Mouse (Mus musculus) lung, embryonic 14.5 days (tissue): Measurements from ENCODE around the gene Macf1. TPM values are rescaled to one million over a fixed set of nuclear protein-coding genes. Genes with fewer than 3 reads are reported as not detected.

Source experiments
- ATAC-seq: fragments of 200-750 bp; cut with Nextera tagmentation; 2 replicates; pipeline ENCODE4 v1.8.0; 2017; ENCODE audit warnings: mild to moderate bottlenecking, moderate TSS enrichment, moderate library complexity; ENCODE audit not compliant: insufficient read depth
- DNase-seq: peaks from one replicate; pipeline ENCODE4 v3.0.0-alpha.2; 2015
- H3K27ac ChIP-seq: fragments of 300-500 bp; sonication (generic); 2 replicates; pipeline ENCODE4 v1.5.1; 2014; ENCODE audit warnings: low read depth, mild to moderate bottlenecking, moderate library complexity
- H3K27me3 ChIP-seq: fragments of 300-500 bp; sonication (generic); 2 replicates; pipeline ENCODE4 v1.6.1; 2014; ENCODE audit warnings: low read length, control low read depth; ENCODE audit not compliant: insufficient read depth
- H3K36me3 ChIP-seq: fragments of 300-500 bp; sonication (generic); 2 replicates; pipeline ENCODE4 v1.6.1; 2014; ENCODE audit warnings: control low read depth; ENCODE audit not compliant: insufficient read depth
- H3K4me1 ChIP-seq: fragments of 300-500 bp; sonication (generic); 2 replicates; pipeline ENCODE4 v1.6.1; 2014; ENCODE audit warnings: antibody characterized with exemption, control low read depth; ENCODE audit not compliant: insufficient read depth
- H3K4me2 ChIP-seq: fragments of 300-500 bp; sonication (generic); 2 replicates; pipeline ENCODE4 v1.6.1; 2014; ENCODE audit warnings: mild to moderate bottlenecking
- H3K4me3 ChIP-seq: fragments of 300-500 bp; sonication (generic); 2 replicates; pipeline ENCODE4 v1.5.1; 2014; ENCODE audit warnings: low read depth, low read length
- H3K9ac ChIP-seq: fragments of 300-500 bp; sonication (generic); 2 replicates; pipeline ENCODE4 v1.6.1; 2014
- H3K9me3 ChIP-seq: fragments of 300-500 bp; sonication (generic); 2 replicates; pipeline ENCODE4 v1.6.1; 2016; ENCODE audit warnings: low read depth, low read length, control low read depth
- CTCF ChIP-seq: IDR thresholded peaks from 2 replicates; pipeline ENCODE4 v1.5.1; 2016; ENCODE audit warnings: antibody characterized with exemption, low read depth
- WGBS: fragments of 180-500 bp; shearing (Covaris S2); extraction: QIAGEN DNeasy Blood & Tissue Kit; methylation state at CpG from one replicate; pipeline ENCODE4 v1.1.7; 2014; 5-methylcytosine and 5-hydroxymethylcytosine counted together
- polyA plus RNA-seq: library from polyadenylated mRNA; unstranded; fragments of >200 nt; fragmentation: Nextera tagmentation; extraction: Ambion mirVana; gene quantifications from 2 replicates; pipeline ENCODE4 v1.2.1, GENCODE M21; 2014

Macf1 gene
- polyA plus RNA-seq, 1 experiment from 2014 or later: 103 TPM

GRCm38 (mm10) chr4:123478655-123479433 lies 205.3 kb downstream of the Macf1 start:
- Histone ChIP-seq H3K27ac (peak overlapping the region; percentile 58), H3K9me3 (no peaks in the 10 kb centered on the region), H3K9ac (no peak overlapping the region), H3K27me3 (no peaks in the 10 kb centered on the region), H3K4me3 (no peak overlapping the region), H3K4me2 (no peak overlapping the region), H3K4me1 (no peaks in the 10 kb centered on the region), H3K36me3 (peaks cover 74% of the 10 kb centered on the region)
- peak; percentile 58 for DNase-seq
- WGBS: 61% methylated on average over 8 of the region's 8 CpGs
- no peak for TF ChIP-seq CTCF
- peak; percentile 66; the same call in 1 of the 2 replicates for ATAC-seq

GRCm38 (mm10) chr4:123465799-123466198 lies 218.4 kb downstream of the Macf1 start:
- no peaks in the 10 kb centered on the region for H3K27me3 ChIP-seq
- H3K9me3 ChIP-seq: no peaks in the 10 kb centered on the region
- no peak for ATAC-seq
- H3K4me1 ChIP-seq: no peaks in the 10 kb centered on the region
- no peak overlapping the region for H3K4me3 ChIP-seq
- no peak overlapping the region for H3K27ac ChIP-seq
- peaks cover 78% of the 10 kb centered on the region for H3K36me3 ChIP-seq
- WGBS: 49% methylated on average over 1 of the region's 1 CpGs
- TF ChIP-seq CTCF: no peak
- no peak for DNase-seq
- no peak overlapping the region for H3K4me2 ChIP-seq
- H3K9ac ChIP-seq: no peak overlapping the region

- no peak overlapping the region for H3K4me2 ChIP-seq
- no peaks in the 10 kb centered on the region for H3K27me3 ChIP-seq
- H3K9me3 ChIP-seq: no peaks in the 10 kb centered on the region
- H3K36me3 ChIP-seq: peaks cover 90% of the 10 kb centered on the region
- no peak for ATAC-seq
- peak; percentile 50 for TF ChIP-seq CTCF
- WGBS: 75% methylated on average over 8 of the region's 8 CpGs
- peak; percentile 27 for DNase-seq
- no peak overlapping the region for H3K9ac ChIP-seq
- H3K4me1 ChIP-seq: no peaks in the 10 kb centered on the region
- H3K27ac ChIP-seq: no peak overlapping the region
- H3K4me3 ChIP-seq: no peak overlapping the region
These were observed 223.4 kb downstream of the Macf1 start for GRCm38 (mm10) chr4:123460595-123461272.

- DNase-seq (no peak), ATAC-seq (no peak)
- no peak for TF ChIP-seq CTCF
- H3K9me3 ChIP-seq: no peaks in the 10 kb centered on the region
- no peak overlapping the region for H3K4me2 ChIP-seq
- H3K27ac ChIP-seq: no peak overlapping the region
- H3K36me3 ChIP-seq: peaks cover 83% of the 10 kb centered on the region
- H3K27me3 ChIP-seq: no peaks in the 10 kb centered on the region
- no peak overlapping the region for H3K9ac ChIP-seq
- H3K4me3 ChIP-seq: no peak overlapping the region
- WGBS: 72% methylated on average over 7 of the region's 7 CpGs
- H3K4me1 ChIP-seq: no peaks in the 10 kb centered on the region
These were observed 229.1 kb downstream of the Macf1 start for GRCm38 (mm10) chr4:123454871-123455640.

- no peaks in the 10 kb centered on the region for H3K4me1 ChIP-seq
- 87% methylated on average over 1 of the region's 1 CpGs for WGBS
- no peaks in the 10 kb centered on the region for H3K27me3 ChIP-seq
- ATAC-seq (no peak), DNase-seq (no peak)
- H3K9me3 ChIP-seq: no peaks in the 10 kb centered on the region
- H3K4me2 ChIP-seq: no peak overlapping the region
- H3K27ac ChIP-seq: no peak overlapping the region
- peaks cover 84% of the 10 kb centered on the region for H3K36me3 ChIP-seq
- no peak overlapping the region for H3K4me3 ChIP-seq
- no peak for TF ChIP-seq CTCF
- no peak overlapping the region for H3K9ac ChIP-seq
These were observed 230.4 kb downstream of the Macf1 start for GRCm38 (mm10) chr4:123453729-123454128.

GRCm38 (mm10) chr4:123451991-123452390 lies 232.2 kb downstream of the Macf1 start:
- peaks cover 88% of the 10 kb centered on the region for H3K36me3 ChIP-seq
- H3K27me3 ChIP-seq: no peaks in the 10 kb centered on the region
- no peaks in the 10 kb centered on the region for H3K4me1 ChIP-seq
- H3K4me3 ChIP-seq: no peak overlapping the region
- H3K4me2 ChIP-seq: no peak overlapping the region
- WGBS: 81% methylated on average over 3 of the region's 3 CpGs
- no peak for ATAC-seq
- no peak for DNase-seq
- H3K27ac ChIP-seq: no peak overlapping the region
- no peak for TF ChIP-seq CTCF
- H3K9me3 ChIP-seq: no peaks in the 10 kb centered on the region
- H3K9ac ChIP-seq: no peak overlapping the region

GRCm38 (mm10) chr4:123449304-123449703 lies 234.9 kb downstream of the Macf1 start:
- H3K9me3 ChIP-seq: no peaks in the 10 kb centered on the region
- TF ChIP-seq CTCF: no peak
- DNase-seq: no peak
- H3K27me3 ChIP-seq: no peaks in the 10 kb centered on the region
- no peaks in the 10 kb centered on the region for H3K4me1 ChIP-seq
- H3K27ac ChIP-seq: no peak overlapping the region
- no peak for ATAC-seq
- no peak overlapping the region for H3K4me2 ChIP-seq
- H3K36me3 ChIP-seq: peaks cover 79% of the 10 kb centered on the region
- H3K9ac ChIP-seq: no peak overlapping the region
- no peak overlapping the region for H3K4me3 ChIP-seq
